Mouse (Mus musculus): ENCODE results near the gene Fndc3b. TPM values are rescaled to one million over a fixed set of nuclear protein-coding genes. Genes with fewer than 3 reads are reported as not detected.

The Fndc3b gene
- total RNA-seq, 2 experiments from 2014 or later: 0.28 to 2.8 TPM

GRCm38 (mm10) chr3:27709906-27710647 lies 1.0 kb downstream of the Fndc3b start:
- no peak for ATAC-seq (replicated peaks; ENCODE audit: low FRiP score, low TSS enrichment, poor library complexity, severe bottlenecking)

- ATAC-seq (replicated peaks; ENCODE audit: low FRiP score, low TSS enrichment, poor library complexity, severe bottlenecking): no peak
Measured at GRCm38 (mm10) chr3:27709096-27709905, 1.8 kb downstream of the Fndc3b start.

GRCm38 (mm10) chr3:27708581-27708980 lies 2.5 kb downstream of the Fndc3b start:
- no peak for ATAC-seq (replicated peaks; ENCODE audit: low FRiP score, low TSS enrichment, poor library complexity, severe bottlenecking)

- no peak for ATAC-seq (replicated peaks; ENCODE audit: low FRiP score, low TSS enrichment, poor library complexity, severe bottlenecking)
Measured at GRCm38 (mm10) chr3:27705761-27706160, 5.3 kb downstream of the Fndc3b start.

GRCm38 (mm10) chr3:27705056-27705455 lies 6.1 kb downstream of the Fndc3b start:
- no peak for ATAC-seq (replicated peaks; ENCODE audit: low FRiP score, low TSS enrichment, poor library complexity, severe bottlenecking)

- ATAC-seq (replicated peaks; ENCODE audit: low FRiP score, low TSS enrichment, poor library complexity, severe bottlenecking): 0 out of 2 replicates have a peak, but pooled peaks have one; percentile 30
Measured at GRCm38 (mm10) chr3:27704641-27705040, 6.5 kb downstream of the Fndc3b start.

- no peak for ATAC-seq (replicated peaks; ENCODE audit: low FRiP score, low TSS enrichment, poor library complexity, severe bottlenecking)
Measured at GRCm38 (mm10) chr3:27703531-27703930, 7.6 kb downstream of the Fndc3b start.

- no peak for ATAC-seq (replicated peaks; ENCODE audit: low FRiP score, low TSS enrichment, poor library complexity, severe bottlenecking)
Measured at GRCm38 (mm10) chr3:27703081-27703480, 8.0 kb downstream of the Fndc3b start.

GRCm38 (mm10) chr3:27698671-27699070 lies 12.4 kb downstream of the Fndc3b start:
- no peak for ATAC-seq (replicated peaks; ENCODE audit: low FRiP score, low TSS enrichment, poor library complexity, severe bottlenecking)

GRCm38 (mm10) chr3:27696449-27696797 lies 14.7 kb downstream of the Fndc3b start:
- ATAC-seq (replicated peaks; ENCODE audit: low FRiP score, low TSS enrichment, poor library complexity, severe bottlenecking): no peak

GRCm38 (mm10) chr3:27695612-27696448 lies 15.3 kb downstream of the Fndc3b start:
- no peak for ATAC-seq (replicated peaks; ENCODE audit: low FRiP score, low TSS enrichment, poor library complexity, severe bottlenecking)

- ATAC-seq (replicated peaks; ENCODE audit: low FRiP score, low TSS enrichment, poor library complexity, severe bottlenecking): no peak
Measured at GRCm38 (mm10) chr3:27694586-27694985, 16.5 kb downstream of the Fndc3b start.

GRCm38 (mm10) chr3:27694111-27694510 lies 17.0 kb downstream of the Fndc3b start:
- no peak for ATAC-seq (replicated peaks; ENCODE audit: low FRiP score, low TSS enrichment, poor library complexity, severe bottlenecking)

- ATAC-seq (replicated peaks; ENCODE audit: low FRiP score, low TSS enrichment, poor library complexity, severe bottlenecking): no peak
Measured at GRCm38 (mm10) chr3:27691486-27692160, 19.5 kb downstream of the Fndc3b start.

GRCm38 (mm10) chr3:27690030-27690429 lies 21.1 kb downstream of the Fndc3b start:
- ATAC-seq (replicated peaks; ENCODE audit: low FRiP score, low TSS enrichment, poor library complexity, severe bottlenecking): no peak

GRCm38 (mm10) chr3:27689149-27689865 lies 21.8 kb downstream of the Fndc3b start:
- no peak for ATAC-seq (replicated peaks; ENCODE audit: low FRiP score, low TSS enrichment, poor library complexity, severe bottlenecking)

GRCm38 (mm10) chr3:27686732-27687491 lies 24.2 kb downstream of the Fndc3b start:
- ATAC-seq (replicated peaks; ENCODE audit: low FRiP score, low TSS enrichment, poor library complexity, severe bottlenecking): no peak

- ATAC-seq (replicated peaks; ENCODE audit: low FRiP score, low TSS enrichment, poor library complexity, severe bottlenecking): no peak
Measured at GRCm38 (mm10) chr3:27685650-27686208, 25.4 kb downstream of the Fndc3b start.

Data from megakaryocyte-erythroid progenitor cell, adult 5-6 weeks (primary cell).